Mouse (Mus musculus): Measurements from ENCODE around the gene Ano2.
A peak's percentile ranks its signal among the peaks of the same experiment; 100 is the strongest.

Ano2 gene

GRCm38 (mm10) chr6:126053136-126053535 lies 362.9 kb downstream of the Ano2 start:
- DNase-seq (ENCODE audit: low spot score in 2 of 2) = no peak

GRCm38 (mm10) chr6:126057706-126058105 lies 367.5 kb downstream of the Ano2 start:
- DNase-seq (ENCODE audit: low spot score in 2 of 2) = peak; percentile 22 to 41

- DNase-seq (ENCODE audit: low spot score in 2 of 2) = no peak
Measured at GRCm38 (mm10) chr6:126080531-126080930, 390.3 kb downstream of the Ano2 start.

GRCm38 (mm10) chr6:126086321-126086950 lies 396.2 kb downstream of the Ano2 start:
- DNase-seq (ENCODE audit: low spot score in 2 of 2) = no peak

- peak; percentile 53 to 54 for DNase-seq (ENCODE audit: low spot score in 2 of 2)
Measured at GRCm38 (mm10) chr6:126088489-126089265, 398.5 kb downstream of the Ano2 start.

Data from heart, adult 9 months (tissue).